Mouse (Mus musculus) layer of hippocampus, postnatal 36 days (tissue): ENCODE results near the gene Mospd3. TPM values are rescaled to one million over a fixed set of nuclear protein-coding genes. Genes with fewer than 3 reads are reported as not detected.

Source experiments
- DNase-seq, 2 experiments: peaks; one replicate each; pipeline ENCODE4 v3.0.0; 2022
- total RNA-seq, 2 experiments: library from RNA; stranded (reverse); gene quantifications; 2 replicates each; pipeline ENCODE4 v1.2.3; 2021

Gene Mospd3
- total RNA-seq, 2 experiments from 2014 or later = 26.0 to 27.4 TPM

GRCm38 (mm10) chr5:137570691-137571586 lies 29.9 kb downstream of the Mospd3 start:
- no peak for DNase-seq

- DNase-seq = no peak
These were observed 30.7 kb downstream of the Mospd3 start for GRCm38 (mm10) chr5:137570181-137570580.

GRCm38 (mm10) chr5:137569665-137570064 lies 31.2 kb downstream of the Mospd3 start, which contains the start of gene Tfr2:
Tfr2 (plus strand) TSS chr5:137569840.
- no peak for DNase-seq

GRCm38 (mm10) chr5:137569031-137569430 lies 31.8 kb downstream of the Mospd3 start:
- DNase-seq = no peak

- no peak for DNase-seq
These were observed 32.5 kb downstream of the Mospd3 start for GRCm38 (mm10) chr5:137568223-137568798.

- DNase-seq = no peak
These were observed 34.4 kb downstream of the Mospd3 start for GRCm38 (mm10) chr5:137566416-137566815.

- no peak for DNase-seq
These were observed 35.1 kb downstream of the Mospd3 start for GRCm38 (mm10) chr5:137565744-137566143.

GRCm38 (mm10) chr5:137562965-137563364 lies 37.9 kb downstream of the Mospd3 start:
- peak in 1 of 2 experiments; percentile 38 for DNase-seq

GRCm38 (mm10) chr5:137561556-137561955 lies 39.3 kb downstream of the Mospd3 start:
- no peak for DNase-seq

GRCm38 (mm10) chr5:137553898-137554297 lies 47.0 kb downstream of the Mospd3 start:
- DNase-seq = no peak

- DNase-seq = peak; percentile 88 to 90
These were observed 47.4 kb downstream of the Mospd3 start, which contains the start of gene Actl6b for GRCm38 (mm10) chr5:137553411-137553837. Actl6b (plus strand) TSS chr5:137553517.

- no peak for DNase-seq
These were observed 47.9 kb downstream of the Mospd3 start for GRCm38 (mm10) chr5:137553000-137553399.

- DNase-seq = no peak
These were observed 49.7 kb downstream of the Mospd3 start for GRCm38 (mm10) chr5:137551119-137551518.

GRCm38 (mm10) chr5:137549840-137550239 lies 51.0 kb downstream of the Mospd3 start:
- no peak for DNase-seq

Other genes with a start within 250 kb of the Mospd3 start
- gene Zan, start 124.0 kb downstream of the Mospd3 start, total RNA-seq = under 1 TPM; 0.10 to 0.13 TPM
- gene Pop7, start 98.5 kb downstream of the Mospd3 start, total RNA-seq = 10 to 100 TPM; 32.5 to 37.0 TPM
- gene Gigyf1, start 82.5 kb downstream of the Mospd3 start, total RNA-seq = 10 to 100 TPM; 56.7 to 58.9 TPM
- not detected for gene Epo, start 67.8 kb downstream of the Mospd3 start, total RNA-seq
- 100 to 1,000 TPM; 554 to 565 TPM for gene Gnb2, start 67.5 kb downstream of the Mospd3 start, total RNA-seq
- 100 to 1,000 TPM; 127 to 138 TPM for gene Actl6b, start 47.5 kb downstream of the Mospd3 start, total RNA-seq
- gene Tfr2, start 31.2 kb downstream of the Mospd3 start, total RNA-seq = 10 to 100 TPM; 13.4 to 16.1 TPM
- gene Pcolce, start 12.7 kb upstream of the Mospd3 start, total RNA-seq = 1 to 10 TPM; 8.4 to 8.8 TPM
- gene Fbxo24, start 27.9 kb upstream of the Mospd3 start, total RNA-seq = under 1 TPM; 0.18 to 0.77 TPM
- 10 to 100 TPM; 21.8 to 25.3 TPM for gene Lrch4, start 28.1 kb upstream of the Mospd3 start, total RNA-seq
- 10 to 100 TPM; 18.6 to 23.9 TPM for gene Gm20605, start 28.1 kb upstream of the Mospd3 start, total RNA-seq
- gene Sap25, start 40.3 kb upstream of the Mospd3 start, total RNA-seq = 10 to 100 TPM; 10.1 to 13.3 TPM
- gene Irs3, start 44.7 kb upstream of the Mospd3 start, total RNA-seq = under 1 TPM; 0.15 to 0.28 TPM
- gene Agfg2, start 83.7 kb upstream of the Mospd3 start, total RNA-seq = 10 to 100 TPM; 57.7 to 61.1 TPM
- gene Nyap1, start 140.5 kb upstream of the Mospd3 start, total RNA-seq = 10 to 100 TPM; 65.4 to 66.3 TPM
- gene Tsc22d4, start 144.7 kb upstream of the Mospd3 start, total RNA-seq = 100 to 1,000 TPM; 170 to 176 TPM
- gene Ppp1r35, start 177.8 kb upstream of the Mospd3 start, total RNA-seq = 10 to 100 TPM; 24.1 to 24.6 TPM
- 10 to 100 TPM; 40.8 to 44.5 TPM for gene Mepce, start 186.6 kb upstream of the Mospd3 start, total RNA-seq
- gene Zcwpw1, start 186.7 kb upstream of the Mospd3 start, total RNA-seq = 1 to 10 TPM; 5.2 to 7.1 TPM
- 1 to 10 TPM in 1 of 2 experiments, under 1 TPM in 1; 0.67 to 1.3 TPM for gene Pilra, start 235.2 kb upstream of the Mospd3 start, total RNA-seq